Mouse (Mus musculus): ENCODE data around the gene Rbms3. TPM values are rescaled to one million over a fixed set of nuclear protein-coding genes. Genes with fewer than 3 reads are reported as not detected.

Rbms3 gene
- polyA plus RNA-seq, 1 experiment from 2014 or later, result 43.1 TPM

- Histone ChIP-seq H3K4me3 (ENCODE audit: low read length) (no peak overlapping the region), H3K27me3 (replicated peaks; ENCODE audit: control insufficient read depth, insufficient read depth, low read length) (no peaks in the 10 kb centered on the region), H3K4me2 (ENCODE audit: low read depth, low read length) (no peak overlapping the region), H3K9ac (ENCODE audit: low read depth, low read length) (no peak overlapping the region), H3K36me3 (ENCODE audit: control insufficient read depth, insufficient read depth, low read length) (no peaks in the 10 kb centered on the region), H3K4me1 (ENCODE audit: control insufficient read depth, insufficient read depth, low read length) (peaks cover 20% of the 10 kb centered on the region; the same call in 1 of the 2 replicates), H3K27ac (ENCODE audit: low read length) (no peak overlapping the region), H3K9me3 (ENCODE audit: control insufficient read depth, low read length) (no peaks in the 10 kb centered on the region)
- 43% methylated on average over 6 of the region's 6 CpGs for WGBS
- ATAC-seq, result peak; percentile 65; the same call in 1 of the 2 replicates
Measured at GRCm38 (mm10) chr9:117161150-117161549, 468.6 kb downstream of the Rbms3 start.

GRCm38 (mm10) chr9:117156330-117156905 is 473.3 kb downstream of the Rbms3 start:
- no peak overlapping the region for H3K9ac ChIP-seq (ENCODE audit: low read depth, low read length)
- H3K4me3 ChIP-seq (ENCODE audit: low read length), result no peak overlapping the region
- H3K27me3 ChIP-seq (replicated peaks; ENCODE audit: control insufficient read depth, insufficient read depth, low read length), result no peaks in the 10 kb centered on the region
- H3K36me3 ChIP-seq (ENCODE audit: control insufficient read depth, insufficient read depth, low read length), result no peaks in the 10 kb centered on the region
- H3K9me3 ChIP-seq (ENCODE audit: control insufficient read depth, low read length), result no peaks in the 10 kb centered on the region
- H3K27ac ChIP-seq (ENCODE audit: low read length), result peak overlapping the region; percentile 31
- peaks cover 18% of the 10 kb centered on the region; the same call in 1 of the 2 replicates for H3K4me1 ChIP-seq (ENCODE audit: control insufficient read depth, insufficient read depth, low read length)
- WGBS, result 58% methylated on average over 9 of the region's 9 CpGs
- no peak for ATAC-seq
- no peak overlapping the region for H3K4me2 ChIP-seq (ENCODE audit: low read depth, low read length)

GRCm38 (mm10) chr9:117154590-117154989 is 475.1 kb downstream of the Rbms3 start:
- no peak overlapping the region for H3K4me3 ChIP-seq (ENCODE audit: low read length)
- 89% methylated on average over 4 of the region's 4 CpGs for WGBS
- no peaks in the 10 kb centered on the region for H3K27me3 ChIP-seq (replicated peaks; ENCODE audit: control insufficient read depth, insufficient read depth, low read length)
- H3K9me3 ChIP-seq (ENCODE audit: control insufficient read depth, low read length), result no peaks in the 10 kb centered on the region
- H3K36me3 ChIP-seq (ENCODE audit: control insufficient read depth, insufficient read depth, low read length), result no peaks in the 10 kb centered on the region
- H3K4me1 ChIP-seq (ENCODE audit: control insufficient read depth, insufficient read depth, low read length), result peaks cover 16% of the 10 kb centered on the region; the same call in 1 of the 2 replicates
- no peak overlapping the region for H3K9ac ChIP-seq (ENCODE audit: low read depth, low read length)
- no peak for ATAC-seq
- no peak overlapping the region for H3K27ac ChIP-seq (ENCODE audit: low read length)
- no peak overlapping the region for H3K4me2 ChIP-seq (ENCODE audit: low read depth, low read length)

- Histone ChIP-seq H3K4me2 (ENCODE audit: low read depth, low read length) (no peak overlapping the region), H3K36me3 (ENCODE audit: control insufficient read depth, insufficient read depth, low read length) (no peaks in the 10 kb centered on the region), H3K4me3 (ENCODE audit: low read length) (no peak overlapping the region), H3K9ac (ENCODE audit: low read depth, low read length) (no peak overlapping the region), H3K4me1 (ENCODE audit: control insufficient read depth, insufficient read depth, low read length) (peaks cover 16% of the 10 kb centered on the region; the same call in 1 of the 2 replicates), H3K27me3 (replicated peaks; ENCODE audit: control insufficient read depth, insufficient read depth, low read length) (no peaks in the 10 kb centered on the region), H3K9me3 (ENCODE audit: control insufficient read depth, low read length) (no peaks in the 10 kb centered on the region), H3K27ac (ENCODE audit: low read length) (peak overlapping the region; percentile 5; the same call in 1 of the 2 replicates)
- ATAC-seq, result no peak
- 55% methylated on average over 20 of the region's 20 CpGs for WGBS
Measured at GRCm38 (mm10) chr9:117153686-117154274, 475.9 kb downstream of the Rbms3 start.

GRCm38 (mm10) chr9:117151951-117152350 is 477.8 kb downstream of the Rbms3 start:
- 58% methylated on average over 3 of the region's 3 CpGs for WGBS
- ATAC-seq, result no peak
- H3K4me2 ChIP-seq (ENCODE audit: low read depth, low read length), result no peak overlapping the region
- H3K4me3 ChIP-seq (ENCODE audit: low read length), result no peak overlapping the region
- H3K36me3 ChIP-seq (ENCODE audit: control insufficient read depth, insufficient read depth, low read length), result no peaks in the 10 kb centered on the region
- no peak overlapping the region for H3K27ac ChIP-seq (ENCODE audit: low read length)
- no peaks in the 10 kb centered on the region for H3K9me3 ChIP-seq (ENCODE audit: control insufficient read depth, low read length)
- peaks cover 16% of the 10 kb centered on the region; the same call in 1 of the 2 replicates for H3K4me1 ChIP-seq (ENCODE audit: control insufficient read depth, insufficient read depth, low read length)
- no peak overlapping the region for H3K9ac ChIP-seq (ENCODE audit: low read depth, low read length)
- H3K27me3 ChIP-seq (replicated peaks; ENCODE audit: control insufficient read depth, insufficient read depth, low read length), result no peaks in the 10 kb centered on the region

- ATAC-seq, result peak; percentile 62
- Histone ChIP-seq H3K9ac (ENCODE audit: low read depth, low read length) (no peak overlapping the region), H3K4me1 (ENCODE audit: control insufficient read depth, insufficient read depth, low read length) (no peaks in the 10 kb centered on the region), H3K9me3 (ENCODE audit: control insufficient read depth, low read length) (no peaks in the 10 kb centered on the region), H3K4me3 (ENCODE audit: low read length) (no peak overlapping the region), H3K27ac (ENCODE audit: low read length) (peak overlapping the region; percentile 55), H3K4me2 (ENCODE audit: low read depth, low read length) (no peak overlapping the region), H3K27me3 (replicated peaks; ENCODE audit: control insufficient read depth, insufficient read depth, low read length) (no peaks in the 10 kb centered on the region), H3K36me3 (ENCODE audit: control insufficient read depth, insufficient read depth, low read length) (no peaks in the 10 kb centered on the region)
- WGBS, result 62% methylated on average over 7 of the region's 7 CpGs
Measured at GRCm38 (mm10) chr9:117144057-117144723, 485.5 kb downstream of the Rbms3 start.

- H3K9ac ChIP-seq (ENCODE audit: low read depth, low read length), result no peak overlapping the region
- no peak for ATAC-seq
- no peak overlapping the region for H3K27ac ChIP-seq (ENCODE audit: low read length)
- H3K36me3 ChIP-seq (ENCODE audit: control insufficient read depth, insufficient read depth, low read length), result no peaks in the 10 kb centered on the region
- no peaks in the 10 kb centered on the region for H3K27me3 ChIP-seq (replicated peaks; ENCODE audit: control insufficient read depth, insufficient read depth, low read length)
- WGBS, result 88% methylated on average over 3 of the region's 3 CpGs
- H3K4me2 ChIP-seq (ENCODE audit: low read depth, low read length), result no peak overlapping the region
- H3K4me1 ChIP-seq (ENCODE audit: control insufficient read depth, insufficient read depth, low read length), result no peaks in the 10 kb centered on the region
- no peak overlapping the region for H3K4me3 ChIP-seq (ENCODE audit: low read length)
- no peaks in the 10 kb centered on the region for H3K9me3 ChIP-seq (ENCODE audit: control insufficient read depth, low read length)
Measured at GRCm38 (mm10) chr9:117139971-117140370, 489.7 kb downstream of the Rbms3 start.

GRCm38 (mm10) chr9:117136410-117136809 is 493.3 kb downstream of the Rbms3 start:
- WGBS, result 68% methylated on average over 5 of the region's 5 CpGs
- Histone ChIP-seq H3K4me3 (ENCODE audit: low read length) (no peak overlapping the region), H3K4me2 (ENCODE audit: low read depth, low read length) (no peak overlapping the region), H3K27ac (ENCODE audit: low read length) (no peak overlapping the region), H3K36me3 (ENCODE audit: control insufficient read depth, insufficient read depth, low read length) (no peaks in the 10 kb centered on the region), H3K9me3 (ENCODE audit: control insufficient read depth, low read length) (peaks cover 3% of the 10 kb centered on the region; the same call in 1 of the 2 replicates), H3K9ac (ENCODE audit: low read depth, low read length) (no peak overlapping the region), H3K27me3 (replicated peaks; ENCODE audit: control insufficient read depth, insufficient read depth, low read length) (no peaks in the 10 kb centered on the region), H3K4me1 (ENCODE audit: control insufficient read depth, insufficient read depth, low read length) (no peaks in the 10 kb centered on the region)
- no peak for ATAC-seq

GRCm38 (mm10) chr9:117134043-117134442 is 495.7 kb downstream of the Rbms3 start:
- Histone ChIP-seq H3K4me2 (ENCODE audit: low read depth, low read length) (no peak overlapping the region), H3K27me3 (replicated peaks; ENCODE audit: control insufficient read depth, insufficient read depth, low read length) (no peaks in the 10 kb centered on the region), H3K9ac (ENCODE audit: low read depth, low read length) (no peak overlapping the region), H3K27ac (ENCODE audit: low read length) (no peak overlapping the region), H3K4me3 (ENCODE audit: low read length) (no peak overlapping the region), H3K36me3 (ENCODE audit: control insufficient read depth, insufficient read depth, low read length) (no peaks in the 10 kb centered on the region), H3K9me3 (ENCODE audit: control insufficient read depth, low read length) (peaks cover 3% of the 10 kb centered on the region; the same call in 1 of the 2 replicates), H3K4me1 (ENCODE audit: control insufficient read depth, insufficient read depth, low read length) (no peaks in the 10 kb centered on the region)
- peak; percentile 91 for ATAC-seq
- WGBS, result 44% methylated on average over 2 of the region's 2 CpGs
